Mouse (Mus musculus): ENCODE results near the gene Cd96. TPM values are rescaled to one million over a fixed set of nuclear protein-coding genes. Genes with fewer than 3 reads are reported as not detected.

The Cd96 gene
- polyA plus RNA-seq, 1 experiment from 2014 or later, result not detected

DNA sequence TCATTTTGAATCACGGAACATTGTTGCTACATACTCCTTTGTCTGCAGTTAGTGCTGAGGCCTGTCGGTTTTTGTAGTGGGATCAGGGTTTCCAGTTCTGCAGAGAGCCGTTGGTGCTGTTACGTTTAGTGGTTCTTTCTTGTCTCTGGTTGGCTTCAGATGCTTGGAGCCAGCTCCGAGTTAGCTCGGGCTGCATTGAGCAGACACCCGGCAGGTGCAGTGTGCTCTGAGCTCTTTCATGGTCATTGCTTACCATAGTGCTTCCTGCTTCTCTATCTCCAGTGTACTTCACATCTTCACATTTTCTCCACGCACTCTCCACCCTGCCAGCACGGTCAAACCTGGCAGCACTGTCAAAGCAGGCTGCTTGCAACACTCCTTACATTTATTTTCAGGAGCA, 15.6 kb downstream of the Cd96 start:
- 68% methylated on average over 9 of the region's 9 CpGs for WGBS
- Histone ChIP-seq H3K27ac (ENCODE audit: low read length) (no peak overlapping the region), H3K9me3 (ENCODE audit: low read length) (no peaks in the 10 kb centered on the region), H3K4me1 (ENCODE audit: insufficient read depth, low read depth, low read length) (no peaks in the 10 kb centered on the region), H3K4me3 (ENCODE audit: low read depth, low read length) (no peak overlapping the region), H3K4me2 (replicated peaks; ENCODE audit: low read depth, low read length) (no peak overlapping the region), H3K9ac (replicated peaks; ENCODE audit: low read depth) (no peak overlapping the region), H3K27me3 (replicated peaks; ENCODE audit: insufficient read depth, low read length) (no peaks in the 10 kb centered on the region), H3K36me3 (ENCODE audit: insufficient read depth, low read length) (no peaks in the 10 kb centered on the region)
- no peak for ATAC-seq
- no peak for DNase-seq (ENCODE audit: low spot score)
- no peak for TF ChIP-seq CTCF (IDR thresholded peaks at IDR 0.05)
- no peak for TF ChIP-seq EP300 (IDR thresholded peaks at IDR 0.05)

DNA sequence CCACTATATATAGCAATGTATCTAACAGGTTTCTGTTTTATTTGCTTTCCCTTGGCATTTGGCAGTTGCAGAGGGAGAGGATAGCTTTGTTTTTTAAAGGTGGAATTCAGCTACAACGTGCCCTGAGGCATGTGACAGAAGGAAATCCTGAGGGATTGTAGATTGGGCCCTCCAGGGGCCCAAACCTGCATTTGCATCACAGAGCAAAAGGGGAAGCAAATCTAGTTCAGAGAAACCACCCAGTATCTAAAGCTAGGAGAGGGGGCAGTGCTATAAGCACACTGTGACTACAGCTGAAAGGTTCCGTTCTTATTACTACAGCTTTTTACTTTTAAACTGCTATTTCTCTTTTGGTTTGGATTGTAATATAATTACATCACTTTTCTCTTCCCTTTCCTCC, 18.3 kb downstream of the Cd96 start:
- WGBS, result 44% methylated on average over 2 of the region's 2 CpGs
- ATAC-seq, result no peak
- DNase-seq (ENCODE audit: low spot score), result no peak

DNA sequence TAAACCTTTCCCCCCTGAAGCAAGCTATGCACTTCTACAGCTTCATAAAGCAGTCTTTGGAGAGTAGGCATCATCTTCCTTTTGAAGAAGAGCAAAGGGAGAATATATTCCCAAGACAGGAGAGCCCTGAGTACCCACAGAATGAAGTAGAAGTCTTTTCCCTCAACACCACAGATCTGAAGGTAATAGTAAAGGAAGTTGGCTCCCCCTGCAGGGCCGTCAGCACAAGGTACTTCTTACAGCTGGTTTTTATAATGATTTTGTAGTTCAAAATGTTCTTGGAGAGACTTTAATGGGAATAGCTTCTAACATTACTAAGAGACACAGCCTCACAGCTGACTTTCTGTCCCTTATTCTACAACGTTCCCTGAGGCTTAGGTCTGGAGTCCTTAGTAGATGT, 19.8 kb downstream of the Cd96 start:
- TF ChIP-seq EP300 (IDR thresholded peaks at IDR 0.05) (no peak), CTCF (IDR thresholded peaks at IDR 0.05) (peak; percentile 60)
- no peak overlapping the region for H3K27ac ChIP-seq (ENCODE audit: low read length)
- no peaks in the 10 kb centered on the region for H3K27me3 ChIP-seq (replicated peaks; ENCODE audit: insufficient read depth, low read length)
- H3K4me1 ChIP-seq (ENCODE audit: insufficient read depth, low read depth, low read length), result no peaks in the 10 kb centered on the region
- WGBS, result 38% methylated on average over 2 of the region's 2 CpGs
- no peak overlapping the region for H3K4me2 ChIP-seq (replicated peaks; ENCODE audit: low read depth, low read length)
- H3K9me3 ChIP-seq (ENCODE audit: low read length), result no peaks in the 10 kb centered on the region
- ATAC-seq, result no peak
- H3K9ac ChIP-seq (replicated peaks; ENCODE audit: low read depth), result no peak overlapping the region
- H3K36me3 ChIP-seq (ENCODE audit: insufficient read depth, low read length), result no peaks in the 10 kb centered on the region
- DNase-seq (ENCODE audit: low spot score), result peak; percentile 33
- no peak overlapping the region for H3K4me3 ChIP-seq (ENCODE audit: low read depth, low read length)

More for the DNA sequence above, 18.3 kb downstream of the Cd96 start:
- no peaks in the 10 kb centered on the region for H3K36me3 ChIP-seq (ENCODE audit: insufficient read depth, low read length)
- no peak overlapping the region for H3K4me2 ChIP-seq (replicated peaks; ENCODE audit: low read depth, low read length)
- no peak overlapping the region for H3K27ac ChIP-seq (ENCODE audit: low read length)
- H3K4me1 ChIP-seq (ENCODE audit: insufficient read depth, low read depth, low read length), result no peaks in the 10 kb centered on the region
- H3K9ac ChIP-seq (replicated peaks; ENCODE audit: low read depth), result no peak overlapping the region
- H3K9me3 ChIP-seq (ENCODE audit: low read length), result no peaks in the 10 kb centered on the region
- H3K4me3 ChIP-seq (ENCODE audit: low read depth, low read length), result no peak overlapping the region
- no peak for TF ChIP-seq EP300 (IDR thresholded peaks at IDR 0.05)
- no peak for TF ChIP-seq CTCF (IDR thresholded peaks at IDR 0.05)
- H3K27me3 ChIP-seq (replicated peaks; ENCODE audit: insufficient read depth, low read length), result no peaks in the 10 kb centered on the region

DNA sequence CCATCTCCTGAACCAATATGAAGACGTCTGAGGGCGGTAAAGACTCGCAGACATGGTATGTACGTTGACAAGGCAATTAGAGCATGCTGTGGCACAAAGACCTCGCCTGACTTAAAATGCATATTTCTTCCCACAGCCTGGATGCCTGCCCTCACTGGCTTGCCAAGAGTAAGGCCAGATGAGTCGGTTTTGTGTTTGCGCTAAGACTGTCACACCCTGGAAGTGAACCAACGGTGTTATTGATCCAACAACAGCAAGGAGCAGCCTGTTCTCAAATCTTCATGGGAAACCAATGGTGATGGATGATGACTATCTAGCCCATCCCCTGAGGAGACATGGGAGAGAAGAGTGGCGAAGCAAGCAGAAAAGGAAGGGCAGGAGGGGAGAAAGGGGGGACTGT, 22.6 kb downstream of the Cd96 start:
- Histone ChIP-seq H3K9me3 (ENCODE audit: low read length) (no peaks in the 10 kb centered on the region), H3K4me1 (ENCODE audit: insufficient read depth, low read depth, low read length) (no peaks in the 10 kb centered on the region), H3K27me3 (replicated peaks; ENCODE audit: insufficient read depth, low read length) (no peaks in the 10 kb centered on the region), H3K4me2 (replicated peaks; ENCODE audit: low read depth, low read length) (no peak overlapping the region), H3K27ac (ENCODE audit: low read length) (no peak overlapping the region), H3K9ac (replicated peaks; ENCODE audit: low read depth) (no peak overlapping the region), H3K4me3 (ENCODE audit: low read depth, low read length) (no peak overlapping the region), H3K36me3 (ENCODE audit: insufficient read depth, low read length) (no peaks in the 10 kb centered on the region)
- DNase-seq (ENCODE audit: low spot score) (no peak), ATAC-seq (no peak)
- WGBS, result 61% methylated on average over 9 of the region's 9 CpGs
- no peak for TF ChIP-seq EP300 (IDR thresholded peaks at IDR 0.05)
- no peak for TF ChIP-seq CTCF (IDR thresholded peaks at IDR 0.05)

DNA sequence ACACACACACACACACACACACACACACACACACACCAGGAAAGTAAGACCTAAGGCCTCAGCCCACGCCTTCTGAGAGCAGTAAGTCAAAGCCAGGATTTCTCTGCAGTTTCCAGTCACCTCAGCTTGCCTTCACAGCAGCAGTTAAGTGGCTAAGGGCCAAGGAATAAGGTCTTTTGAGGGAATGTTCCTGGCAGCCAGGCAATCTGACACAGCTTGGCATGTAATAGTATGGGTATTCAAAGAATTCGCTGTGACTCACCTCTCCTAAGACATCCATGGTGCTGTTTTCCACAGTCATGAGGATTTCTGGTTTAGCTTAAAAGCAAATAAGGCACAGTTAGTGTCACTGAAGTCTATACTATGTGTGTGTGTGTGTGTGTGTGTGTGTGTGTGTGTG, 25.6 kb downstream of the Cd96 start:
- TF ChIP-seq CTCF (IDR thresholded peaks at IDR 0.05) (no peak), EP300 (IDR thresholded peaks at IDR 0.05) (peak; percentile 81)
- H3K27me3 ChIP-seq (replicated peaks; ENCODE audit: insufficient read depth, low read length), result no peaks in the 10 kb centered on the region
- H3K36me3 ChIP-seq (ENCODE audit: insufficient read depth, low read length), result no peaks in the 10 kb centered on the region
- WGBS, result 56% methylated on average over 2 of the region's 2 CpGs
- H3K4me3 ChIP-seq (ENCODE audit: low read depth, low read length), result no peak overlapping the region
- DNase-seq (ENCODE audit: low spot score) (peak; percentile 84), ATAC-seq (peak; percentile 92)
- no peak overlapping the region for H3K27ac ChIP-seq (ENCODE audit: low read length)
- H3K9ac ChIP-seq (replicated peaks; ENCODE audit: low read depth), result no peak overlapping the region
- no peak overlapping the region for H3K4me2 ChIP-seq (replicated peaks; ENCODE audit: low read depth, low read length)
- no peaks in the 10 kb centered on the region for H3K4me1 ChIP-seq (ENCODE audit: insufficient read depth, low read depth, low read length)
- H3K9me3 ChIP-seq (ENCODE audit: low read length), result no peaks in the 10 kb centered on the region

DNA sequence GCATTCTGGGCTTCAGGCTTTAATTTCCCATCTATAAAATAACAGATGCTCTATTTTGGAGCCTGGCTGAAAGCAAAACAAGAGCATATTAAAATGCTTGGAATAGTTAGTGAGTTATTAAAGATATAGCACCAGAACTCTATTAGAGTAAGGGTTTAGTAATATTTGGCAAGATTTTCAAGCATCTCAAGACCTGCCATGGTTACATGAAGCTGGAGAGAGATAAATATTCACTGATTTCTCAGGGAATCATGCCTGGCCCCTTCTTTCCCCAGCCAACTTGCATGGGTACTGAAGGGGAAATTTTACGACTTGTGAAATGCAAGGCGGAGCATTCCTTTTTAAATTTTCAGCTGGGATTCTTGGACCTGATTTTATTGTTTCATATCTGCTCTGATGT, 27.1 kb downstream of the Cd96 start:
- no peaks in the 10 kb centered on the region for H3K27me3 ChIP-seq (replicated peaks; ENCODE audit: insufficient read depth, low read length)
- ATAC-seq (no peak), DNase-seq (ENCODE audit: low spot score) (no peak)
- H3K4me2 ChIP-seq (replicated peaks; ENCODE audit: low read depth, low read length), result no peak overlapping the region
- TF ChIP-seq CTCF (IDR thresholded peaks at IDR 0.05), result no peak
- TF ChIP-seq EP300 (IDR thresholded peaks at IDR 0.05), result no peak
- 82% methylated on average over 2 of the region's 2 CpGs for WGBS
- no peak overlapping the region for H3K4me3 ChIP-seq (ENCODE audit: low read depth, low read length)
- H3K9ac ChIP-seq (replicated peaks; ENCODE audit: low read depth), result no peak overlapping the region
- H3K9me3 ChIP-seq (ENCODE audit: low read length), result no peaks in the 10 kb centered on the region
- no peaks in the 10 kb centered on the region for H3K36me3 ChIP-seq (ENCODE audit: insufficient read depth, low read length)
- H3K27ac ChIP-seq (ENCODE audit: low read length), result no peak overlapping the region
- no peaks in the 10 kb centered on the region for H3K4me1 ChIP-seq (ENCODE audit: insufficient read depth, low read depth, low read length)

DNA sequence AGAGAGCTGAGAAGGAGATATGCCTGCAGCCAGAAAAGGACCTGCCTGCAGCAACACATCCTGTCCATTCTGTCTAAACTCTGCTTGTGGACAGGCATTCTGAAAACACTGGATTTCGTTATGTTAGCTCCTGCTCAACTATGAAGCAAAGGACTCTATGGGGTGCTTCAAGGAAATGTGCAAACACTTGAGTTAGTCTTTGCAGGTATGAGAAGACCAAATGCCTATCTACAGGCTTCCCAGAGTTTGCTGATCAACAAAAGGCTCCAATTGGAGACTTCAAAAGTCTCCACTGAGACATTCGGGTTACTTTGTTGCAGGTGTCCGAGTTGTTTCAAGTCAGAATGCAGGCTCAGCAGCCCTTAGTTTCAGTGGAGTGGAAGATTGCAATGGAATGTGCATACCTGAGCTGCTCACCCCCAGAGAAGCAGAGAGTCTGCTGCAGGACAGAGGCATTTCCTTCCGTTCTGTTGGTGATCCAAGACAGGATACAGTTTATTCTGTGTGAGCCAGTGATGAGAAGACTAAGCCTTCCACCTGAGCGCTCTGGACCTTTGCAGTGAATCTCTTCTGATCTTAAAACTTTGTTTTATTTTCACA, 33.1 kb downstream of the Cd96 start:
- Histone ChIP-seq H3K9me3 (ENCODE audit: low read length) (no peaks in the 10 kb centered on the region), H3K27ac (ENCODE audit: low read length) (no peak overlapping the region), H3K4me3 (ENCODE audit: low read depth, low read length) (no peak overlapping the region), H3K27me3 (replicated peaks; ENCODE audit: insufficient read depth, low read length) (no peaks in the 10 kb centered on the region), H3K4me1 (ENCODE audit: insufficient read depth, low read depth, low read length) (no peaks in the 10 kb centered on the region), H3K9ac (replicated peaks; ENCODE audit: low read depth) (no peak overlapping the region), H3K36me3 (ENCODE audit: insufficient read depth, low read length) (no peaks in the 10 kb centered on the region), H3K4me2 (replicated peaks; ENCODE audit: low read depth, low read length) (no peak overlapping the region)
- 46% methylated on average over 5 of the region's 5 CpGs for WGBS
- DNase-seq (ENCODE audit: low spot score) (peak; percentile 32), ATAC-seq (peak; percentile 56)
- no peak for TF ChIP-seq CTCF (IDR thresholded peaks at IDR 0.05)
- TF ChIP-seq EP300 (IDR thresholded peaks at IDR 0.05), result no peak

Measured in lung, postnatal 0 days (tissue).